Mouse (Mus musculus) C2C12 (cell line): ENCODE results near the gene Palm2.

ENCODE experiments used
- CTCF ChIP-seq: IDR thresholded peaks from one replicate; pipeline ENCODE4 v1.5.1; 2011; ENCODE audit not compliant: control insufficient read depth, insufficient read depth, insufficient read length
- FOSL1 ChIP-seq: IDR thresholded peaks from one replicate; pipeline ENCODE4 v1.8.0; 2011; ENCODE audit warnings: mild to moderate bottlenecking, low read length; ENCODE audit not compliant: poor library complexity, insufficient read depth, severe bottlenecking
- MAX ChIP-seq: IDR thresholded peaks from one replicate; pipeline ENCODE4 v1.6.1; 2011; ENCODE audit warnings: mild to moderate bottlenecking, control low read depth
- MYOD1 ChIP-seq: IDR thresholded peaks from one replicate; pipeline ENCODE4 v1.6.1; 2011; ENCODE audit warnings: low read depth; ENCODE audit not compliant: control insufficient read depth, insufficient read length
- USF1 ChIP-seq: IDR thresholded peaks from one replicate; pipeline ENCODE4 v1.6.1; 2011; ENCODE audit warnings: low read depth, mild to moderate bottlenecking, control low read depth, moderate library complexity

DNA sequence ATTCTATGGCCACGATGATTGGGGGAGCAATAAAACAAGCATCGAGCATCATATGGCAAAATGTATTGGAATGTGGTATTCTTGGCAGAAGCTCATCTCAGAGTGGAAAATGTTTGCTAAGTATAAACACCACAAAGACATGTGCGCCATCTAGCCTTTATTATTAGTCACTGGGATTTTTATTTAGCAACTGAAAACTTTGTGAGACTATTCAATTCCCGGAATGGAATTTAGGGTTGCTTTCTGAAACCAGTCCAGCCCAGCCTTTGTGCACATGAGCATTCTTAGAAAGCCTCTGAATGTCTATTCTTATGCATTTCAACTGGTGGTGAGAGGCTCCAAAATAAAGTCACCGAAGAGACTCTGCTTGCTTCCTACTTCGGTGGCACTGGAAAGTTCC lies 55.8 kb downstream of the Palm2 start:
- TF ChIP-seq CTCF = no peak
- TF ChIP-seq USF1 = no peak
- no peak for TF ChIP-seq FOSL1
- TF ChIP-seq MAX = no peak
- TF ChIP-seq MYOD1 = no peak
